Mouse (Mus musculus) T-helper 17 cell (primary cell): Measurements from ENCODE around the gene Krtap1-5.

Experiments
- in situ Hi-C, 2 experiments: fragments of 300-600 bp; cut with MboI, MseI; formaldehyde crosslinking; loops; 1 replicate in 1 of 2; 2 replicates in 1 of 2; pipeline ENCODE4 v1.15.1; 2025; ENCODE audit warnings: high pct_unique_total_duplicates in 2 of 2

Krtap1-5 gene

DNA sequence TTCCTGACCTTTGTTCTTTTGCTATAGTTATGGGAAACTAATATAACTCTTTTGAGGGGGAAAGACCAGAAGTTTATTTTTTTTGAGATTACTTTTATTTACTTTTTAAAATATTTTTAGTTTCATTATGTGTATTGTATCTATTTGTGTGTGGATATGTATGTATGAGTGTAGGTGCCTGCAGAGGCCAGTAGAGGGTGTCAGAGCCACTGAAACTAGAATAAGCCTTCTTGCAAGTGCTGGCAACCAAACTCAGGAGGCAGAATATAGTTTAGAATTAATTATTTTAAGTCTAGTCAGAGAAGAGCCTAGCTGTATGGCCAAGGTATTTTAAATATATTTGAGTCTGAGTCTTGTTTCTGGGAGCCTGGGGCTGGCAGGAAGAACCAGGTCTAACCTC is 32.9 kb downstream of the Krtap1-5 start:
- in situ Hi-C loops = no loop called here

DNA sequence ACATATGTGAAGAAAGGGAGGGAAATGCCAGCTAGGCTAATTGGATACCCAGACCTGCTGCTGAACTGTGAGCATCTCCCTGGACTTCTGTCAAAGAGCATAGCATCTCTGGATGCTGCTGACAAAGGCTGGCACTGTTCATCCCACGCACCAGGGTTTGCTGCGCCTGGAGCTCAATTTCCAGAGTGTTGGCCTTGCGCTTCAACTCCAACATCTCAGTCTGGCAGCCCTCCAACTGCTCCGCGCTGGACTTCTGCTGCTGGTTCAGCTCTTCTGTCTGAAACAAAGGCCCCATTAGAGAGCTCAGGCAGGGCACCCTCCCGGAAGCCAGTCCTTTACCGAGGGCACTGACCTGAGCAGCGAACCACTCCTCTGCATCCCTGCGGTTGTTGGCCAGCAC is 41.1 kb downstream of the Krtap1-5 start:
- in situ Hi-C loops = no loop called here
